Mouse (Mus musculus) brain, embryonic 18.5 days (tissue): ENCODE measurements at regions not wholly inside any gene's neighbourhood (a gene's known extent, or its start where the extent isn't known, plus 50 kb on each side); places are given as distances from the start of the nearest gene placed in this dataset.

Experiments
- DNase-seq: peaks from one replicate; pipeline ENCODE4 v3.0.0-alpha.2; 2012; ENCODE audit warnings: low read depth, low spot score

- DNase-seq: peak; percentile 63
These were observed 496.0 kb upstream of the Sox11 start for GRCm38 (mm10) chr12:27838384-27838783.

DNA sequence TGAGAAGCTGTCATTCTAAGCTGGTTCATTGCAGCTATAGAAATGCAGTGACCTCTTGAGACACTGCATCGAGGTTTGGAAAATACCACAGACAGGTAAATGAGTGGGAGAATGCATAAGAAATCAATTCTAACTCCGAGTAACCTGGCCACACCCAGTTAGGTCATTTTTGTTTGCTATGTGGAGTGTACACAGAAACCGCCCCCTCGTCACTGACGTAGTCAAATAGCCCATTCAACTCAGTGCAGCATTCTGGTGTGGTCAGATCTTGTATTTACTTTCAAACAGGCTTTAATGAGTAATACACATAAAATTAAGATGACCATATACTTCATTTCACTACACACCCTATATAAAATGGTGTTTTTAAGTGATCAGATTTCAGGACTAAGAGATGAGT is 483.8 kb upstream of the Sox11 start:
- DNase-seq: no peak

DNA sequence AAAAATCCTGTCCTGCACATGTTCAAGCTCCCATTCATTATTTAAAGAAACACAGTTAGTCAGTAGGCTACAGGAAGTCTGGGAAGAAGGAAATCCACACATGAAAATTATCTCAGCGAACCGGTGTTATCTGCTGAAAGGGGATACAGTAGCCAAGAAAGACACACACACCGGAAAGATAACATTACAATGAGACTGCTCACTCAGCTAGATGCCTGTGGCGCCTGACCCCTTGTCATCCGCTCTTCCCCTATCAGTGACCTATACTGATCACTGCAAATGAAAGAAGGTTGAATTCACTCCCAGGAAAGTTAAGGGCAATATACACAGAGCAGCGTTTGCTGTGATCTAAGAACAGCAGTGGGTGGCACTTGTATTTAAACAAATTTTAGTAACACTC is 481.0 kb upstream of the Sox11 start:
- no peak for DNase-seq

GRCm38 (mm10) chr12:27796642-27797041 is 454.3 kb upstream of the Sox11 start:
- DNase-seq: no peak

GRCm38 (mm10) chr12:27786716-27787291 is 444.4 kb upstream of the Sox11 start:
- DNase-seq: no peak

DNA sequence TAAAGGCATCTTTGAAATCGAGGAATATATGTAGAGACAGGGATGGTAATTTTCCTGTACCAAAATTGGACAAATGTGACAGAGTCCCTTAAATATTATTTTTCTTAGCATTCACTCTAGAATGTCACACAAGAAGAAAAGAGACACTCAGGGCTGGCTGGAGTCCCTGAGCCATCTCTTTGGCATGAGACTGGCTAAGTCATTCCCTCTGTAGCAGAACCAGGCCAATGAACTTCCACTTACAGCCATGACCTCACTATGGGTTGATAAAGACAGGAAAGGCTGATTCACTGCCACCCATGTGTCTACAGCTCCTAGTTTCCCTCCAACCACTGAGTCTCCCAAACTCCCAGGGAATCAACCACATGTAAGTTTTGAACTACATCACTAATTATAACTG is 438.4 kb upstream of the Sox11 start:
- DNase-seq: no peak

DNA sequence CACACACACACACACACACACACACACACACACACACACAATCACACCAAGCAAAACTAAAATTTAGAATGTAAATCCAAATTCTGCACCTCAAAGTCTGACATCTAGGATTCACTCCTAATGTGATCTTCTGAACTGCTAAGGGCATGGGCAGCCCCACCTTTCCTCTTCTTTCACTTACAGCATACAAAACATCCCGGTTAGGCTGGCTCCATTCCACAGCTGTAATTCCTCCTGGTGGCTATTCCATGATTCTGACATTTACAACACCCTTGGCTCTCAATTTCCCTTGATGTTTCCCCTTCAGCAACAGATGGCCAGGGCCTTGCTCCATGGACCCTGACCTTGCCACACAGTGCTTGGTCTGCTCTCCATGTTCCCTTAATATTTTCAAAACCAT is 423.6 kb upstream of the Sox11 start:
- DNase-seq: no peak

GRCm38 (mm10) chr12:27759016-27759415 is 416.6 kb upstream of the Sox11 start:
- no peak for DNase-seq

DNA sequence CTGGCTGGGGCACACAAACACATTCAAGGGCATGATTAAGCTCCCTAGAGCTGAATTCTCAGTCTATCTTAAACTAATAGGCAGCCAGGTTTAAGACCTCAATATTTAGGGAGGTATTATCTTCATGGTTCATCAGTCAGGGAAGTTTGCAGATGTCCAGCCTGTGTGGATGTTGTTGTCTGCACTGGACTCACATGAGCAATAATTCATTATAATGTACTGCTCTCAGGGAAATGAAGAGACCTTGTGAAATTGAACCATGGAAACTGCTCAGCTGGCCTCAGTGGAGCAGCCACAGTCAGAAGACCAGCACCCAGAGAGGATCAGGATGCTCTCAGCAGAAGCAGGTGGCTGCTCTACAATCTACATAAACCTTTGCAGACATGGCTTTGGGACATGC is 415.3 kb upstream of the Sox11 start:
- DNase-seq: no peak

GRCm38 (mm10) chr12:27724619-27725200 is 382.3 kb upstream of the Sox11 start:
- no peak for DNase-seq

- no peak for DNase-seq
These were observed 338.1 kb upstream of the Sox11 start for GRCm38 (mm10) chr12:27680459-27680858.

DNA sequence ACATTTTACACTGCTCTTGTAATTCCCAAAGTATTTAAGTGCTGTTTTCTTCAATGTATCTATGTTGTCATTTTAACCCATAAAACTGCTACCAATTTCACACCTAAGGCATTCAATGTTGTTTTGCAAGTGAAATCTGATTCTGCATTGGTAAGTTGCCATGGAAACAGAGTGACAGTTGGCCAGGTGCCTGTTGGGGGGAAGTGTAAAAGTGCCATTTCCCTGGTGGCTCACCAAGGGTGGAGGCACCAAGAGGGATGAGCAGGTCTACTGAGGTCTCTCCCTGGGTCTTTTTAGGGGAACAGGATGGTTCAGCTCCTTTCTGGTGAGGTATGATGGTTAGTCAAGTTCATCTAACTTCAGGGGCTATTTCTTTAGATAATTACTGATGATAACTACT is 331.0 kb upstream of the Sox11 start:
- DNase-seq: no peak

DNA sequence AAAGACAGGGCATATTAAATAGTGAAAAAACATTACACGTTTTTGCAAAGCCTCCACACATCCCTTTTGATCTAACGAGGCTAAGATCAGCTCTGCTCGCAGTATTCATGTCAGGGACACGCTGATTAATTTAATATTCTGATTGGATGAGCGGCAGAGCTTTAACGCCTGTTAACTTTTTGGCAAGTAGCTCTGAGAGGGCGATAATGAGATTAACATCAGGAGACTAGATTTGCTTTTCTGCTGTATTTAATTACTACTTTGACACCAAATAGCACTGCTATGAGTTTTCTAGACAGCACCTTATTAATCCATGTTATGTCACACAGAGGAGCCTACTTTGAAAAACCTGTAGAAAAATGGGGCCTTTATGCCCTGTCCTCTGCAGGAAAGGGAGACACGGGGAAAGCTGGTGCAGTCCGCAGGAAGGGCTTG is 328.3 kb upstream of the Sox11 start:
- DNase-seq: no peak

GRCm38 (mm10) chr12:27670190-27670589 is 327.8 kb upstream of the Sox11 start:
- no peak for DNase-seq

- DNase-seq: no peak
These were observed 327.2 kb upstream of the Sox11 start for GRCm38 (mm10) chr12:27669542-27669941.

GRCm38 (mm10) chr12:27666456-27666855 is 324.1 kb upstream of the Sox11 start:
- DNase-seq: no peak

DNA sequence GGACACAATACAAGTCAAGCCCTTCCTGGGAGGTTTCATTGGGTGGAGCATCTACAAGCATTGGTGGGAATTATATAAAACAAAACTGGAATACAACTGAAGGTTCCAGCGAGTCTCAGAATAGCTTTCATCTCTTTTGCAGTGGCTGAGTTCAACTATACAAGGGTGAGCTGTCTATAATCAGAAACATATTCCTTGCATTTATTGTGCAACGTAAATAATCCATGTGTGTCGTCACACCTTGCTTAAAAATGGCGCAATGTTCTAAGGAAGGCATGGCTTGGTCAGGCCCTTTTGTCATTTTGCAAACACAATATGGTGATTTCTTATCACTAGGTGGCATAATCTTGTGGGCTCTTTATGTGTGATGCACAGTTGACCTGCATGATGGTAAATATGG is 320.8 kb upstream of the Sox11 start:
- DNase-seq: no peak

- DNase-seq: no peak
These were observed 320.3 kb upstream of the Sox11 start for GRCm38 (mm10) chr12:27662723-27663122.

- DNase-seq: no peak
These were observed 315.2 kb upstream of the Sox11 start for GRCm38 (mm10) chr12:27657536-27657935.

GRCm38 (mm10) chr12:27653541-27653940 is 311.2 kb upstream of the Sox11 start:
- DNase-seq: no peak

- no peak for DNase-seq
These were observed 306.2 kb upstream of the Sox11 start for GRCm38 (mm10) chr12:27648602-27649001.

DNA sequence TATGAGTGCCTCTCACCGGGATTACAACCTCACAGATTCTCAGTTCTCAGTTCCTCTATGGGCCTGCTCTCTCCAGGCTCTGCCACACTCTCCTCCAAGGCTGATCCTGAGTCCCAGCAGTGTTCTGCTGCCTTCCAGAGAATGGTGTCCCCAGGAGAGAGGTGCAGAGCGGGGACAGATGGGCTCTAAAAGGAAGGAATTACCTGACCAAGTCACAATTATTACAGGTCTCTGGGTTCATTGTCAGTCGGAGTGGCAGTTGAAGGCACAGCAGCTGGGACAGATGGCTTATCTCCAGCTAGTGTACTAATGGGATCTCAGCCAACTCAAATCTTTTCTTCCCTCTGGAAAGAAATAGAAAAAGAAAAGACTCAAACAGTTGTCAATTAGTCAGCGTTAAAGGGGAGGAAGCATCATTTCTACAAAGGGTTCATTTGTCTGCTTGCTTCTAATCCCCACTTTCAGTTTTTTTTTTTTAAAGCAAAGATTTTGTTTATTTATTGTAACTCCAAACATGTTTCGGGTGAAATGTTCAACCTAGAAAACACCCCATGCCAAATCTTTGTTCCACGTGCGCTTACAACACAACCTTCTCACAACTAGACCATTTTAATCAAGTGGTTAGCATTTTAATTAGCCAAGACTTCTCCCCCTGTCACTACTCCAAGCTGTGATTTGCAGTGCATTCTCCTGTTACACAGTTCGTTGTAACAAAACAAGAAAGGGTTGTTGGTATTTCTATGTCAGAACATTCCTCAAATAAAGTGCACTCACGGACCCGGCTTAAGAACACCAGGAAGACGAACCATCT is 304.3 kb upstream of the Sox11 start:
- DNase-seq: no peak

GRCm38 (mm10) chr12:27619616-27620015 is 277.2 kb upstream of the Sox11 start:
- no peak for DNase-seq
